Mouse (Mus musculus) limb, embryonic 15.5 days (tissue): ENCODE results near the gene Pik3cb. TPM values are rescaled to one million over a fixed set of nuclear protein-coding genes. Genes with fewer than 3 reads are reported as not detected.

ENCODE experiments used
- ATAC-seq: fragments of 200-750 bp; cut with Nextera tagmentation; 2 replicates; pipeline ENCODE4 v1.8.0; 2017; ENCODE audit warnings: low read depth, moderate TSS enrichment; ENCODE audit not compliant: insufficient number of reproducible peaks, low FRiP score, low TSS enrichment
- H3K27ac ChIP-seq: fragments of 300-500 bp; sonication (generic); 2 replicates; pipeline ENCODE4 v1.5.1; 2015; ENCODE audit warnings: moderate library complexity, mild to moderate bottlenecking, inconsistent platforms
- H3K27me3 ChIP-seq: fragments of 300-500 bp; sonication (generic); 2 replicates; pipeline ENCODE4 v1.6.1; 2015; ENCODE audit warnings: inconsistent platforms
- H3K36me3 ChIP-seq: fragments of 300-500 bp; sonication (generic); 2 replicates; pipeline ENCODE4 v1.6.1; 2015; ENCODE audit warnings: inconsistent platforms
- H3K4me1 ChIP-seq: fragments of 300-500 bp; sonication (generic); 2 replicates; pipeline ENCODE4 v1.6.1; 2015; ENCODE audit warnings: inconsistent platforms
- H3K4me2 ChIP-seq: fragments of 300-500 bp; sonication (generic); 2 replicates; pipeline ENCODE4 v1.6.1; 2015; ENCODE audit warnings: mild to moderate bottlenecking, inconsistent platforms
- H3K4me3 ChIP-seq: fragments of 300-500 bp; sonication (generic); 2 replicates; pipeline ENCODE4 v1.5.1; 2015; ENCODE audit warnings: mild to moderate bottlenecking, inconsistent platforms
- H3K9ac ChIP-seq: fragments of 300-500 bp; sonication (generic); 2 replicates; pipeline ENCODE4 v1.6.1; 2015; ENCODE audit warnings: inconsistent platforms
- H3K9me3 ChIP-seq: fragments of 300-500 bp; sonication (generic); 2 replicates; pipeline ENCODE4 v1.6.1; 2016; ENCODE audit warnings: inconsistent platforms
- WGBS: fragments of 180-500 bp; shearing (Covaris S2); methylation state at CpG from one replicate; pipeline ENCODE4 v1.1.7; 2015; 5-methylcytosine and 5-hydroxymethylcytosine counted together
- polyA plus RNA-seq: library from polyadenylated mRNA; unstranded; fragments of >200 nt; fragmentation: Nextera tagmentation; extraction: Ambion mirVana; gene quantifications from 2 replicates; pipeline ENCODE4 v1.2.1, GENCODE M21; 2015

Gene Pik3cb
- polyA plus RNA-seq, 1 experiment from 2014 or later, result 2.1 TPM

DNA sequence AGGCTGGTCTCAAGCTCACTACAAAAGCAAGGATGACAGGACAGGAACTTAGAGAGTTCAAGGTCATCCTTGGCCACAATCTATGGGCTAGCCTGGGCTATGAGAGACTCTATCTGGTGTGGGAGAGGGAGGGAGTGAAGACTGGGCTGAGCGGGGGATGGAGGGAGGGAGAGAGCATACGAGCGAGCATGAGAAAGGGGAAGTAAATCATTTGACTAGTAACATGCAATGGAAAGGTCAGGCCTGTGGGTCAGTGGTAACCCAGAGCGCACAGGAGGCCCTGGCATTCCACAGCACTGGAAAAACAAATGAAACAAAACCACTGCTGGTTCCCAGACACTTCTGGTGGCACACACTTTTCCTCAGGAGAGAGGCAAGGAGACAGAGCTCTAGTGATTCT, 67.9 kb downstream of the Pik3cb start:
- no peaks in the 10 kb centered on the region for H3K9me3 ChIP-seq
- ATAC-seq, result no peak
- H3K27me3 ChIP-seq, result no peaks in the 10 kb centered on the region
- no peaks in the 10 kb centered on the region; the same call in 1 of the 2 replicates for H3K36me3 ChIP-seq
- H3K27ac ChIP-seq, result no peak overlapping the region
- no peaks in the 10 kb centered on the region for H3K4me1 ChIP-seq
- no peak overlapping the region for H3K4me3 ChIP-seq
- 64% methylated on average over 4 of the region's 4 CpGs for WGBS
- H3K9ac ChIP-seq, result no peak overlapping the region
- H3K4me2 ChIP-seq, result no peak overlapping the region

DNA sequence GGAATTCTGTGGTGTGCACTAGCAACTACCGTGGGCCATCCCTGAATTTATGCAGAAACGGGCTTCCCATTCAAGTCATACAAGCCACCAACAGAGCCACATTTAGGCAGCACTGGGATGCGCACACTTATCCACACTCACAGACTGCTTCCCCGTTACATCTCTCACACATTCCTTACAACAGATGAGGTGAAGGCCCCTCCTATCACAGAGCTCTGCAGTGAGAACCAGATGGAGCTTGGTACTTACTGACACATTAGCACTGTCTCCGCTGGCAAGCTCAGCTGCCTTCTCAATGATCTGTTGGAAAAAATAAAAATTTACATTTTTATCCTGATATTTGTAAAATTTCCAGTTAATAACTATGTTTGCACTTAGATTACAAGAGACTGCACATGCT, 75.1 kb downstream of the Pik3cb start:
- Histone ChIP-seq H3K4me2 (no peak overlapping the region), H3K36me3 (peaks cover 9% of the 10 kb centered on the region), H3K4me3 (no peak overlapping the region), H3K27me3 (no peaks in the 10 kb centered on the region), H3K4me1 (no peaks in the 10 kb centered on the region), H3K27ac (no peak overlapping the region), H3K9me3 (no peaks in the 10 kb centered on the region), H3K9ac (no peak overlapping the region)
- 88% methylated on average over 5 of the region's 5 CpGs for WGBS
- ATAC-seq, result no peak

DNA sequence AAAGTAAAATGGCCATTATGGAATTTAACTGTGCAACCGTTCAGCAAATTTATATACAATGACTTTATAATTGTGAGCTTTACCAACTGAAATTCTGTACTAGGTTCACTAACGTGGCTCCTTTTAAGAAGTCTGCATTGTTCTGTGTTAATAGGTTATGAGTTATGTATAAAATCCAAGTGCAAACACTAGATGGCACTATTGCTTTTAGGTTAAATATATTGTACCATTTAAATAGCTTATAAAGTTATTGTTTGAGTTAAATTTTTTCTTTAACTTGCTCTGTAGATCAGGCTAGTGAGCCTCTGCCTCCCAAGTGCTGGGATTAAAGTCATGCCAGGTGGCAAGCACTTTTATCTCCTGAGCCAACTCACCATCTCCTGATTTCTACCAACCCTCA, 76.2 kb downstream of the Pik3cb start:
- no peaks in the 10 kb centered on the region for H3K9me3 ChIP-seq
- H3K4me2 ChIP-seq, result no peak overlapping the region
- H3K27me3 ChIP-seq, result no peaks in the 10 kb centered on the region
- H3K4me3 ChIP-seq, result no peak overlapping the region
- WGBS, result 36% methylated on average over 2 of the region's 2 CpGs
- no peaks in the 10 kb centered on the region for H3K4me1 ChIP-seq
- no peak overlapping the region for H3K9ac ChIP-seq
- no peak for ATAC-seq
- peaks cover 16% of the 10 kb centered on the region for H3K36me3 ChIP-seq
- H3K27ac ChIP-seq, result no peak overlapping the region

DNA sequence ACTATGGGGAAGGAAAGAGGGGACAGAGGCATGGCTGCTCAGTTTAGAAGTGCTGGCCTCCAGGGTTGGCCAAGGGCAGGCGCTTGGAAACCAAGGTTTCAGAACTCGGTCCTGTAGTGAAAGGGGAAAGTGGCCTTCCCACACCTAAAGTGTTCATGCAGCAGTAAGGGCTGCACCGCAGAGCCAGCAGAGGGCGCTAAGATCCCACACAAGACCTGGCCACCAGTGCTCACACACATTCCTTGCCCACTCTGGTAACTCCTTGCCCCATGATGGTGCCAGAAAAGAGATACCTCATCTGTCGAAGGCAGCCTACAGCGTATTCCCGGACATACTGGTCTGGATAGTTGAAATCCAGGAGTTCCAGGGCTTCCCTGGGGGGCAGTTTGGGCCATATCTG, 77.9 kb downstream of the Pik3cb start:
- H3K9me3 ChIP-seq, result no peaks in the 10 kb centered on the region
- 44% methylated on average over 7 of the region's 7 CpGs for WGBS
- H3K4me1 ChIP-seq, result no peaks in the 10 kb centered on the region
- no peak for ATAC-seq
- H3K4me2 ChIP-seq, result no peak overlapping the region
- H3K9ac ChIP-seq, result no peak overlapping the region
- no peak overlapping the region for H3K4me3 ChIP-seq
- no peaks in the 10 kb centered on the region for H3K27me3 ChIP-seq
- H3K36me3 ChIP-seq, result peaks cover 16% of the 10 kb centered on the region
- no peak overlapping the region for H3K27ac ChIP-seq

DNA sequence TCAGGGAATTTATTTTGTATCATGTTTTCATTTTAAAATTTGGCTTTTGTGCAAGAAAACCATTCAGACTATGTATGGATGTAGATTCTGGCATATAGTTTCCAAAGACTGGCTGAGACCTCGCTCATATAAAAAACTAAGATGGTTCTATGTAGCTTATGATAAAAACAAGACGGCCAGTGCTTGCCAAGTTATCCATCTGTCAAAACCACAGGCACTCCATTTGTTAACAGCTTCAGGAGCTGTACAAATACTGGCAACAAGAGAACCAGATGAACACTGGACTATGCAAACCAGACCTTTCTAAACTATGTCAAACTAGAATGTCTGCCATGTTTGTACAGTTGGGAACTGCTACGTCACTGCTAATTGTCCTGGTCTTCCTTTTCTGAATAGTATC, 82.7 kb downstream of the Pik3cb start:
- H3K9ac ChIP-seq, result no peak overlapping the region
- no peak overlapping the region for H3K27ac ChIP-seq
- H3K9me3 ChIP-seq, result no peaks in the 10 kb centered on the region
- ATAC-seq, result no peak
- 64% methylated on average over 3 of the region's 3 CpGs for WGBS
- H3K4me3 ChIP-seq, result no peak overlapping the region
- no peak overlapping the region for H3K4me2 ChIP-seq
- H3K4me1 ChIP-seq, result no peaks in the 10 kb centered on the region
- H3K36me3 ChIP-seq, result peaks cover 6% of the 10 kb centered on the region; the same call in 1 of the 2 replicates
- no peaks in the 10 kb centered on the region for H3K27me3 ChIP-seq

DNA sequence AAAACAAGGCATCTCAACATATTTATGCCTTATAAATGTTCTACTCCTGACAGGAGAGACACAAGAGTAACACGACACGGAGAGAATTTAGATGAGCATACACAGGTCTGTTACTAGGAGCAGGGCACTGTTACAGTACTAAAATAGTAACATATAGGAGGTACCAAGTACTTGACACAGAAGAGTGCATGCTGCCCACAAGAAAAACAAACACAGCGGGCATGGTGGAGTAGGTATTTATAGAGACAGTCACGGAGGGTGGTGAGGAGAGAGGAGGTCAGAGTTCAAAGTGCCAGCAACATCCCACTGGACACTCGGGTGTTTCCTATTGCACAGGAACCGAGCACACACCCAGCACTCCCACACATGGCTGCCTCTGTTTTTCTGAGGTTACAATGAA, 90.7 kb downstream of the Pik3cb start:
- H3K4me2 ChIP-seq, result no peak overlapping the region
- 0 out of 2 replicates have a peak, but pooled peaks cover 9% of the 10 kb centered on the region for H3K36me3 ChIP-seq
- H3K27me3 ChIP-seq, result no peaks in the 10 kb centered on the region
- 72% methylated on average over 6 of the region's 6 CpGs for WGBS
- no peaks in the 10 kb centered on the region for H3K4me1 ChIP-seq
- ATAC-seq, result no peak
- no peaks in the 10 kb centered on the region for H3K9me3 ChIP-seq
- H3K4me3 ChIP-seq, result no peak overlapping the region
- no peak overlapping the region for H3K9ac ChIP-seq
- no peak overlapping the region for H3K27ac ChIP-seq

DNA sequence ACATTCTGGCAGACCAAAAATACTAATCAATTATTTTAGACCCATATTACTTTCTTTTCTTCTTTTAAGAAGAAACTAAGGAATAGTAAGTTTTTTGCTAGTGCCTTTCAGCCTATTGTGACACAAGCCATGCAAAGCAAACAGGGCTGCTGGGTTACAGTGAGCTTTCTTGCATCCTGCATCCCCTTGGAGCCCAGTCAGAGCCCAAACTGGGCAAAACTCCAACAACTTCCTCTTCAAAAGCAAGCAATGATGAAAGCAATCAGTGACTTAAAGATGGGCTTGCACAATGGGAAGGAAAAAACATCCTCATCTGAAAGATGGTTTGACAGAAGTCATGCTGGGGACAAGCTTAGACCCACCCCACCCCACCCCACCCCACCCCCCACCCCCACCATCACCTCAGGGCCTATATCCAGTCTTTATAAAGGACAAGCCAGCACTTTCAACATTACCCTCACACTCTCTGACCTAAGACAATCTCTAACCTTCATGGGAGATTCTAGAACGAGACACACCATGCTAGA, 91.6 kb downstream of the Pik3cb start:
- H3K9me3 ChIP-seq, result no peaks in the 10 kb centered on the region
- 0 out of 2 replicates have a peak, but pooled peaks cover 9% of the 10 kb centered on the region for H3K36me3 ChIP-seq
- 80% methylated on average over 1 of the region's 1 CpGs for WGBS
- H3K4me2 ChIP-seq, result no peak overlapping the region
- no peaks in the 10 kb centered on the region for H3K27me3 ChIP-seq
- H3K9ac ChIP-seq, result no peak overlapping the region
- no peak overlapping the region for H3K27ac ChIP-seq
- no peaks in the 10 kb centered on the region for H3K4me1 ChIP-seq
- no peak overlapping the region for H3K4me3 ChIP-seq
- no peak for ATAC-seq

DNA sequence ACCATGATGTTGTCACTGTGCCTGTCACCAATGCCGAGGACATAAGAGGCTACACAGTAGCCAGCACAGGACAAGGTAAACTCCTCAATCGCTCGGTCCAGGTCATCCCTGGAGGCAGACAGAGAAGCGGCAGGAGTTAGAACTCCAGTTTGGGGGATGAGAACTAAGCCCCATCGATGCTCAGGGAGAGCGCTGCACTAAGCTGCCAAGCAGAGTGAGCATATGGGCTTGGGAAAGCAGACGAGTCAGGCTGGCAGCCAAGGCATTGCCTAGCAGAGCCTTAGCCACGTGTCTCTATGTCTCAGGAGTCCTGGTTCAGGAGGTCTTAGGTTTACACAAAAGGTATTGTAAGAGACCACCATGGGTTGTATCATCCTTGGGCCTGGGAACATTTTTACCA, 95.7 kb downstream of the Pik3cb start:
- no peaks in the 10 kb centered on the region for H3K4me1 ChIP-seq
- H3K4me2 ChIP-seq, result no peak overlapping the region
- H3K9ac ChIP-seq, result no peak overlapping the region
- H3K9me3 ChIP-seq, result no peaks in the 10 kb centered on the region
- no peak overlapping the region for H3K4me3 ChIP-seq
- WGBS, result 86% methylated on average over 8 of the region's 8 CpGs
- no peak overlapping the region for H3K27ac ChIP-seq
- H3K36me3 ChIP-seq, result peaks cover 11% of the 10 kb centered on the region; the same call in 1 of the 2 replicates
- ATAC-seq, result no peak
- no peaks in the 10 kb centered on the region for H3K27me3 ChIP-seq

DNA sequence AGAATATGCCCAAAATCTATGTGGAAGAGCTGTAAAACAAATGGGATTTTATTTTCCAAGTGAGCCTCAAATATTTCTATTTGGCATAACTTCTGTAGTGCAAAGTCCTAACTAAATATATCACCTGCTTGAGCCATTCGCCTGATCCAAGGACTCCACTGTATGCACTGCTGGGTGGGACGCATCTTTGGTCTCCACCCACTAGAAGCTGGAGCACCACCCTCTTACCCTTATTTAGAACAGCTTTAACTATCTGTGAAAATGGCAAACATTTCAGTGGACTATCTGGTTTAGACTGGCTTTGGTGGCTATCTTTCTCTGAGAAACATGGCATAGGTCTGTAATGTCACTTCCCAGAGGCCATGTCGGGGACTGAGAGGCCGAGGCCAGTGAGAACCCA, 97.8 kb downstream of the Pik3cb start:
- H3K9ac ChIP-seq, result no peak overlapping the region
- 76% methylated on average over 4 of the region's 4 CpGs for WGBS
- no peaks in the 10 kb centered on the region for H3K9me3 ChIP-seq
- no peak overlapping the region for H3K4me3 ChIP-seq
- H3K27me3 ChIP-seq, result no peaks in the 10 kb centered on the region
- H3K4me1 ChIP-seq, result no peaks in the 10 kb centered on the region
- H3K36me3 ChIP-seq, result peaks cover 11% of the 10 kb centered on the region; the same call in 1 of the 2 replicates
- no peak for ATAC-seq
- no peak overlapping the region for H3K27ac ChIP-seq
- H3K4me2 ChIP-seq, result no peak overlapping the region

DNA sequence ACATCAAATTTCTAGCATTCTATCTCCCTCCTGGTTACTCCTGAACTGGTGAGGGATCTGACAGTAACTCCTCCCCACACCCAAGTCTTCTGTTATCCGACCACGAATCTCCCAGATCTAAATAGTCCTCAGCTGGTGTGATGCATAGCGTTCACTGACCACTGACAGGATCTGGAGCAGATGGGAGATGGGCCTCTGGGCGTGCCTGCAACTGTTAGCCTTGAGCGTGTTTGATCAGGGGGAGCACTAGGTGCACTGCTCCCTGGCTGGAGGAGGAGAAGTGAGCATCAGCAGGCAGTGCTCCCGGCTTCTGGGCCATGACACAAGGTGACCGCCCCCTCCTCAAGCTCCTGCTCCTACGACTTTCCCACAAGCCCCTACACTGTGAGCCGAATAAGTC, 98.4 kb downstream of the Pik3cb start:
- Histone ChIP-seq H3K4me3 (no peak overlapping the region), H3K4me2 (no peak overlapping the region), H3K9ac (no peak overlapping the region), H3K36me3 (peaks cover 11% of the 10 kb centered on the region; the same call in 1 of the 2 replicates), H3K27ac (no peak overlapping the region), H3K27me3 (no peaks in the 10 kb centered on the region), H3K9me3 (no peaks in the 10 kb centered on the region), H3K4me1 (no peaks in the 10 kb centered on the region)
- 74% methylated on average over 9 of the region's 9 CpGs for WGBS
- no peak for ATAC-seq

DNA sequence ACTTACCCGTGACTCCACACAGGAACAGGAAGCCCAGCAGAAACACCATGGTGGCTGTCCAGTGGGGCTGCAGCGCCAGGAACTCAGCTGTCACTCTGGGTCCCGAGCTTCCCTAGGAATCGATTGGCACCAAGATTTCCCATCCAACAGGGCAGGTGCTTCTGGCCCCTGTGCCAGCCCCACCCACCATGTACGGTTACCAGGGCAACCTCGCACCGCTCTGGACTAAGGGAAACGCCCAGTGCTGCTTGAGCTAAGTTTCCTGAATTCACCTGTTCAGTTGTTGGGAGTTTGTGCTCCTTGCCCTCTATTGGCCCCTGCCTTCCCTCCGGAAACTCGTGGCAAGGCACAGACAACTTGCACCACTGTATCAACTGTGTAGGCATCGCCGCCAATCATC, 104.8 kb downstream of the Pik3cb start, which contains the start of gene Gm1123:
TSS of gene Gm1123 (minus strand) at position 141 of the 400 bp plus-strand sequence.
- Histone ChIP-seq H3K9ac (no peak within 1 kb of the TSS), H3K27me3 (no peaks in the 10 kb centered on the region), H3K4me1 (no peaks in the 10 kb centered on the region), H3K36me3 (0 out of 2 replicates have a peak, but pooled peaks cover under 1% of the 10 kb centered on the region), H3K27ac (no peak within 1 kb of the TSS), H3K4me3 (no peak within 1 kb of the TSS), H3K4me2 (no peak within 1 kb of the TSS), H3K9me3 (no peaks in the 10 kb centered on the region)
- WGBS, result 84% methylated on average over 12 of the region's 12 CpGs
- ATAC-seq, result no peak

DNA sequence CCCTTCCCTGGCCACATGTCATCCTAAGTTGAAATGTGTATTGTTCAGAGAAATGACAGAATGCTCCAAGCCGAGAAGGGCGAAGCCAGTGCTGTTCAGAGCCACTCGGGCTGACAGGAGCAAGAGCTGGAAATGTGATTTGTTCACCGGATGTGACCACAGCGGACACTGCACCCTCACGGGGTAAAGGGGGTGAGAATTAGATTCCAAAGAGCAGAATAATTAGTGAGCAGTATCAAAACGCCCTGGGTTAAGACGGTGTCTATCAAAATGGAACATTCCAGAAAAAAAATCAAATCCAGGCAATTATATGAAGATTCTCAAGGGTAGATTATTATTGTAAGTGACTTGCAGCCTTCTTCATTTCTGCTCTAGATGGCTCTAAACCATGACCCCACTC, 106.3 kb downstream of the Pik3cb start:
- H3K9ac ChIP-seq, result no peak overlapping the region
- no peak overlapping the region for H3K27ac ChIP-seq
- no peaks in the 10 kb centered on the region for H3K36me3 ChIP-seq
- H3K4me1 ChIP-seq, result no peaks in the 10 kb centered on the region
- no peak overlapping the region for H3K4me3 ChIP-seq
- H3K4me2 ChIP-seq, result no peak overlapping the region
- no peaks in the 10 kb centered on the region for H3K27me3 ChIP-seq
- no peak for ATAC-seq
- 87% methylated on average over 8 of the region's 8 CpGs for WGBS
- no peaks in the 10 kb centered on the region for H3K9me3 ChIP-seq

DNA sequence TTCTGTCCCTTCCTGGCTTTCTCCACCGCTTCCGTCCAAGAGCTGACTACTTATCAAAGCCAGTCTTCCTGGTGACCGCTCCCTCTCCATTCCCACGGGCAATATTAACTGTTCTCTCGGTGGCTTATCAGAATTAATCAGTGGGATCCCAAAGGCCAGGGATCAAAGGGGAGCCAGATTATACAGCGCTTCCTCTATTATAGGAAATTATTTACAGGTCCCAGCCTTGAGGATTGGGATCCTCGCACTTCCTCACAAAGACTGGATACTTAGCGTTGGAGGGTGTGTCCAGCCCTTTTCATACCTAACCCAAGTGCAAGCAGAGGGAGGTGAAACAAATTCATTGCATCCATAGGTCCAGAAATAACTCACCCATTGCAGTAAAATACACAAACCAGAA, 108.4 kb downstream of the Pik3cb start:
- Histone ChIP-seq H3K9me3 (no peaks in the 10 kb centered on the region), H3K27ac (no peak overlapping the region), H3K4me1 (no peaks in the 10 kb centered on the region), H3K4me2 (no peak overlapping the region), H3K9ac (no peak overlapping the region), H3K27me3 (no peaks in the 10 kb centered on the region), H3K4me3 (no peak overlapping the region), H3K36me3 (no peaks in the 10 kb centered on the region)
- 88% methylated on average over 8 of the region's 8 CpGs for WGBS
- no peak for ATAC-seq
